Mouse (Mus musculus): ENCODE measurements around the gene Prrg2.

Gene Prrg2

DNA sequence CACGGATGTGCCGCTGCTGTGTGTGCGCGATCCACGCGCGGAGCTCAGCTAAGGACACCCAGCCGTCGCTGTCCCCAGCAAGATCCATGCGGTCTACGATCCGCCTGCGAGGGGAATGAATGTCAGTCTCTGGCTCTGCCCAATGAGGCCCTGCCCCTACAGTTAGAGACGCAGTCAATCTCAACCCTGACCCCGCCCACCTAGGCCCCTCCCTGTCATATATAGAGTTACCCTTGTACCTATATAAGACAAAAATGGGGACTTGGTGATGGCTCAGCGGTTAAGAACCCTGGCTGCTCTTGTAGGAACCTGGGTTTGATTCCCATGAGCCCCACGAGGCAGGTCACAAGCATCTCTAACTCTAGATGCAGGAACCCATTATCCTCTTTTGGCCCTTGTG is 26.1 kb upstream of the Prrg2 start:
- no peak for DNase-seq

DNA sequence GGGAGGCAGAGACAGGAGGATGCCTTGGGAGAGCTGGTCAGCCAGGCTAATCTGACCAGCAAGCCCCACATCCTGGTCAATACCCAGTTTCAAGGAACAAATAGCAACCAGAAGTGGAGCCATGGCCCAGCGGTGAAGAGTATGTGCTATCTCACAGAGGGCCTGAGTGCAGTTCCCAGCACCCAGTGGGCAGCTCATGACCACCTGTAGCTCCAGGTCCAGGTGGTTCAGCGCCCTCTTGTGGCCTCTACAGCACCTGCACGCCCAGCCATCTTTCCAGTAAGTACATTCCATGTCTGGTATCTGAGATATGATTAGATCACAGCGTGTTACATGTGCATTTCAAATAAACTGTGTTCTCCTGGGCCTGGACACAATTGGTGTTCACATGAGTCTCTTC is 23.6 kb upstream of the Prrg2 start:
- DNase-seq, result no peak

DNA sequence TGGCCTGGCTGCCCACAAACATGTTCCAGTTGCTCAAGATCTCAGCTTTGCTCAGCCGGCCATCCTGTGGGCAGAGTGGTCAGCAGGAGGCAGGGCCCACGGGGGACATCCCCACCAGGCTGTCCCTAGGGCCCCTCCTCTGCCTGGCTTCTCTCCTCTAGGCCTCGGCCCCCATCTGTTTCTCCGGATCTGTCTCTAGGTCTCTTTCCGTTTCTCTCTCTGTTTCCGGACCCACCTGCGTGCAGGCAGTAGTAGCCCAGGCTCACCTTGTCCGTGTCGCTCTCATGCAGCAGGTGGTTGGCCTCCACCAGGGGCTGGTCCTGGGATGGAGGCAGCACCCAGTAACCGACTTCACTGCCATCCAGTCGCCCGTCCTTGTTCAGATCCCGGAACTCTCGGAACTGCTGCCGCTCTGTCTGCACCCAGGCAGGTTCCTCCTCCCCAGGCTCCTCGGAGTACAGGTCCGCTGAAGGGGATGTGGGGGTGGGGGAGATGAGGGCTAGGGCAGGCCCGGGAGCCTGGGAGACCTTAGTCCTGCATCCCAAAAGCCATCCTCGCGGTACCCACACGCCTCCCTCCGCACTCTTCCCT is 20.9 kb upstream of the Prrg2 start:
- DNase-seq, result no peak

DNA sequence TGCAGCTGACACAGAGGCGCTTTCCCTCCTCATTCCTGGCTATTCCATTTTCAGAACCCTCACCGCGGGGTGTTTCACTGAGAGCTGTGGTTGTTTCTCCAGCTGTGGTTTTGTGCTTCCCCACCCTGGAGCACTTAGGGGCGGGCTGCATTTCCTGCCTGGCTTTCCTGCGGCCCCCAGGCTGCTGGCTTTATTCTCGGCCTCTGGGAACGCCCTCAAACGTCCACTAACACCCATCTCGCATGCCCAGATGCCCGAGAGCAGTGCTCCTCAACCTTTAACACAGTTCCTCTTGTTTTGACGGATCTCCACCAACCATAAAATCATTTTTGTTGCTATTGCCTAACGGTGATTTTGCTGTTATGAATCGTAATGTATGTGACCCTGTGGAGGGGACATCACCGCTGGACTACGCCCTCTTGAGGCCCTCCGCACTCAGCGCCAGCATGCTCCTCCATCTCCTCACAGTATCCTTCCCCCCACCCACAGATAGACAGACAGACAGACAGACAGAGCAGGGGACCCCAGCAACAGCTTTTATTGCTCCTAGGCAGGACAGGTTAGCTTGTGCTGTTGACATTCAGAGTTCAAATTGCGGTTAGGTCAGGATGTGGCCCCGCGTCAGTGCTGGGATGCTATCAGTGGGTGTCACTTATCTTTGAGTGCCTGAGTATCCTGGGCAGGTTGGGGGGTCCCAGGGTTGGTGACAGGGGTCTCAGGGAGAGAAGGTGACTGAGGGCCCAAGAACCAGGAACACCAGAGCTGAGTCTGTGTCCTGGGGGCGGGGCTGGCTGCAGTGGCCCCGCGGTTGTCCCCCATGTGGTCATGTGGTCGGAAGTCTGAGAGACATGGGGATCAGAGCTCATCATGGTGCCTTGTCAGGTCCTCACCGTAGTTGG is 20.2 kb upstream of the Prrg2 start:
- DNase-seq, result no peak

- DNase-seq, result no peak
These were observed 18.5 kb upstream of the Prrg2 start for GRCm38 (mm10) chr7:45081016-45081415.

- DNase-seq, result peak; percentile 96 to 98
These were observed 17.4 kb upstream of the Prrg2 start for GRCm38 (mm10) chr7:45079856-45080255.

DNA sequence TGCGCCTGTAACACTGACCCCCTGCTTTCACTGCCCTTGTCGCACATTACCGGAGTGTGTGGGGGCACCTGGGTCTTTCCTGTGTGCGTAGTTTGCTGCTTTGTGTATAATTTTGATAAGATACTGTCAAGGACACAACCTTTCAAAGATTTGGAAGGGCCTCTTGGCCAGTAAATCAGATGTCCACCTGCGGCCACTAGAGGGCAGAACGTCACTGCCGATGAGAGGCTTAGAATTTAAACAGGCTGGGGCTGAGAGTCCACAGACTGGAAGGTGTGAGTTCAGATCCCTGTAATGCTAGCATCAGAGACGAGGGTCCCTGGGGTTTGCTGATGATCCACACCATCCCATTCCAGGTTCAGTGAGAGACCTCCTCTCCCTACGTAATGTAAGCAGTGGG is 16.0 kb upstream of the Prrg2 start:
- peak; percentile 86 to 88 for DNase-seq

GRCm38 (mm10) chr7:45077829-45078228 is 15.4 kb upstream of the Prrg2 start:
- no peak for DNase-seq

- DNase-seq, result no peak
These were observed 14.8 kb upstream of the Prrg2 start for GRCm38 (mm10) chr7:45077322-45077721.

DNA sequence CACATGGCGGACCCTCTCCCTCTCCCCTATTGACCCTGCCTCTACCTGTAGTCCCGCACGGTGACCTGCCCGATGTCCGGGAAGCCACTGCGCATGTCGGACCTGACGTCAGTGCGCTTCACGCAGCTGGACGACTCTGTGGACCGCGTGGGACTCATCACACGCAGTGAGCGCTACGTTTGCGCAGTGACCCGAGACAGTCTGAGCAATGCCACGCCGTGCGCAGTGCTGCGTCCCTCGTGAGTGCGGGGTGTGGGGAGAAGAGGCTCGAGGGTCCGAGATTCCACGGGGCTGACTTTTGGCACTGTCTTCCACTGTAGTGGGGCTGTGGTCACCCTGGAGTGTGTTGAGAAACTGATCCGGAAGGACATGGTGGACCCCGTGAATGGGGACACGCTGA is 14.0 kb upstream of the Prrg2 start:
- no peak for DNase-seq

DNA sequence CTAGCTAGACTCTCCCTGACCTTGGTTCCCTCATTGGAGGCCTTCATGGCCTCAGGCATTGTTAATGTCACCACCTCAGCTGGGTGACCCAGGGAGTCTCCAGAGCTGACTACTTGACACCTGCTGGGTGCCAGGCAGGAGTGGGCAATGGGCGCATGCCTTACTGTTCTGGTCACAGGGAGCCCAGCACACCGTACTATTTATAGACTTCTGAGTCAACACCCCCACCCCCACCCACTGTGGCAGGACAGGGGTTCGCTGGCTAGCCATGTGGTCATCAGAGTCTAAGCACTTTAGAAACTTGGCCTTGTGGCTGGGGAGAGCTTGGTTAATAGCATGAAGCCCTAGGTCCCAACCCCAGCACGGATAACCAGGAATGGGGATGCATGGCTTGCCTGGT is 12.9 kb upstream of the Prrg2 start:
- no peak for DNase-seq

DNA sequence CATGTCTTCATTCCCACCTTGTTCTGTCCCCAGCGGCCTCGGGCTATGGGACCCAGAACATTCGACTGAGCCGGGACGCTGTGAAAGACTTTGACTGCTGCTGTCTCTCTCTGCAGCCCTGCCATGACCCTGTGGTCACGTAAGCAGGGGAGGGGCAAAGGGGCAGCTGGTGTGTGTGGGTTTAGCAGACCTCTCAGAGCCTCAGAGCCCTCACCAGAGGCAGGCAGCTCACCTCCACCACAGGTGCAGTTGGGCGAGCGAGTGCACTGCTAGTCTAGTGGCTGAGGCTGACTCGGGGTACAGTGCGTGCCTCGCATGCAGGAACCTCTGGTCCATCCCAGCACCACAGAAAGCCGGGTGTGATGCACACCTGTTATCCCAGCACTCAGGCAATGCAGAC is 11.5 kb upstream of the Prrg2 start:
- no peak for DNase-seq

DNA sequence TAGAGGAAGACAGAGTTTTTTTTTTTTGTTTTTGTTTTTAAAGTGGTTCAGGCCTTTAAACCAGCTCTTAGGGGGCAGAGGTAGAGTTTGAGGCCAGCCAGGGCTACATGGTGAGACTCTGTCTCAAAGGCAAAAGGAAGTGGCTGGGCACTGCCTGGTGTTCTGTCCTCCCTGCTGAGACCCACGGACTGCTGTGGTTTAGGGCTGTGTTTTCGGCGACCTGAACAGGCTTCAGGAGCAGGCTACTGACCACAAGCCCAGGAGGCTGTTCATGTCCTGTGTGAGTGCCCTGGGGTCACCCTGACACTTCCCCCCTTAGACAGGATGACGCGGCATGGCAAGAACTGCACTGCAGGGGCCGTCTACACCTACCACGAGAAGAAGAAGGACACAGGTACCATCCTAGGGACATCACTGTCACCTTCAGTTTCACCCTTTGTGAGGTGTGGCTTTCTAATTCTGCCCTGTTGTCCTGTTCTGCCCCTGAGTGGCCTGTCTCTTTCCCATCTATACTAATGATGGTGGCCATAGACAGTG is 10.8 kb upstream of the Prrg2 start:
- DNase-seq, result no peak

DNA sequence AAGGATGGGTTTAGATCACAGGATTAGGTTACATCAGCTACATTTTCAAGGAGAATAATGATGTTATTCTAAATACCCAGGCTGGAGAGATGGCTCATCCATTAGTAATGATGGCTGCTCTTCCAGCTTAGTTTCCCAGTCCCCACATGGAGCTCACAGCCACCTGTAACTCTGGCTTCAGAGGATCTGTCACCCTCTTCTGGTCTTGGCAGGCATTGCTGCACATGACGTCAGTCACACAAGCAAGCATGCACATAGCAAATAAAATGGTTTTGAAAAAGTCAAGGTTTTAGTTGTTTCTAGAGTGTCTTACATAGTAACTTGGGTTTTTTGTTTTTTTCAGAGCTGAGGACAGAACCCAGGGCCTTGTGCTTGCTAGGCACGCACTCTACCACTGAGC is 9.8 kb upstream of the Prrg2 start:
- no peak for DNase-seq

DNA sequence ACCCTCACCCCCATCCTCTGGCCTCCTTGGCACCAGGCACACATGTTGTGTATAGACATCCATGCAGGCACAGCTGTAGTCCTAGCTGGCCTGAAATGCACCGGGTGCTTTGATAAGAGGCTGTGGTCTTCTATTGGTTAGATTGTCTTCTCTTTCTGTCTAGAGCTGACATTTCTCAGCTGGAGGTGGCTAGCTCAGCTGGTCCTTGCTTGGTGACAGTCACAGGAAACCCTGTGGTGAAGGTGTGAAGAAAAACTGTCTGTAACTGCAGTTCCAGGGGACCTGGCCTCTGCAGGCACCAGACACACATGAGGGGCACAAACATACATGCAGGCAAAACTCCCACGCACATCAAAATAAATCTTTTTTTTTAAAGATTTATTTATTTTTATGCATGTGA is 7.2 kb upstream of the Prrg2 start:
- DNase-seq, result no peak

DNA sequence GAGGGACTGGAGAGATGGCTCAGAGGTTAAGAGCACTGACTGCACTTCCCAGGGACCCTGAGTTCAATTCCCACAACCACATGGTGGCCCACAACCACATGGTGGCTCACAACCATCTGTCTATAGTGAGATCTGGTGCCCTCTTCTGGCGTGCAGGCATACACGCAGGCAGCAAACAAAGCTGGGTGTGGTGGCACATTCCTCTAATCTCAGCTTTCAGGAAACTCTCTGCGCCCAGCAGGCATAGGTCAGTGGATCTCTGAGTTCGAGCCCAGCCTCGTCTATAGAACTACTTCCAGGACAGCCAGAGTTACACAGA is 5.5 kb upstream of the Prrg2 start:
- DNase-seq, result peak; percentile 66 to 68

DNA sequence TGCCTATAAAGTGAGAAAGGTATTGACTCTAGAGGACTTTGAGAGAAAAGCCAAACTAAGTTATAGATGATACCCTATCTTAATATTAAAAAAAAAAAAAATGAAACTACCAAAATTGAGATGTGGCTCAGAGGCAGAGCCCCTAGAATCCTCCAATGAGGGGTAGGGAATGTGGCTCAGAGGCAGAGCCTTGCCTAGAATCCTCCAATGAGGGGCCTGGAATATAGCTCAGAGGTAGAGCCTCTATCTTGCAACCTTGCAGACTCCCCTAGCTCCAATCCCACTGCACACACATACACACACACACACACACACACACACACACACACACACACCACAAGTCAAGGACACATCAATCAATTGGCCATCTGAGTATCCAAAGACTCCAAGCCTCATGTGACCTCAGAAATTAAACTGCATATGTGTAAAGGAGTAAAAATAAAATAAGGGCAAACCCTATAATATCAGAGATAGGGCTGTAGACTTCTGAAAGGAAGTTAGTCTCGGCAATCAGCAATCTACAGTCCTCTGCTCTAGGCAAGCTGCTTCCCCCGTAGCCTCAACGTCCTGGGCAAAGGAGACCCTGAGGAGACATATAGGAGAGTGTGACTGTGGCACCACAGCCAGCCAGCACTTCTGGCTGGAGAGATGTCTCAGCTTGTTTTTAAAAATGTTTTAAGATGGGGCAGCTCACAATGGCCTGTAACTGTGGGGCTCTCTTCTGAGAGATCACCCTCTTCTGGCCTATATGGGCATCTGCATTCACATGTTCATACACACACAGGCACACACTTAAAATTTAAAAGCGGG is 4.9 kb upstream of the Prrg2 start:
- DNase-seq, result no peak

DNA sequence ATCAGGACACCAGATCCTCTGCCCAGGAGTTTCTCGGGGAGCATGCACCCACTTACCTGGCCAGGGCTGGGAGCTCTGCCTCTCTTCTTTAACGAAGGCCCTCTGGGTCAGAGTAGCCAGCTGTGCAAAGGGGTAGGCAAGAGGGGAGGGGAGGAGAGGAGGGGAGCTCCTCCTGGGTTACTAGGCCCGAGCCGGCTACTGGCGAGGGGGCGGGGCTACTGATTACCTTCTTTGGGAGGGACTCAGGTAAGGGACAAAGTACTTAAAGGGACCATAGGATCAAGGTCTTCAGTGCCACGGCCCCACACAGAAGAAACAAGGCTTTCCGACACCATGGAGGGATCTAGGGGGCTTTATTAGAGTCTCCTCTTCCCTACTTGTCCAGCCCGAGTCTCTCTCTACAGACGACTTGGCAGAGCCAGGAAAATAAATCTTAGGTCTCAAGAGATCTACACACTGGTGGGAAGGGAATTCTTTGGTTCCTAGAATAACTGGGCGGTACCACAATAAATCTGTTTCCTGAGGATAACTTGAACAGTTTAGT is 873 bp downstream of the Prrg2 start:
- peak in 1 of 2 experiments; percentile 33 for DNase-seq

- DNase-seq, result no peak
These were observed 1.8 kb downstream of the Prrg2 start for GRCm38 (mm10) chr7:45060632-45061122.

DNA sequence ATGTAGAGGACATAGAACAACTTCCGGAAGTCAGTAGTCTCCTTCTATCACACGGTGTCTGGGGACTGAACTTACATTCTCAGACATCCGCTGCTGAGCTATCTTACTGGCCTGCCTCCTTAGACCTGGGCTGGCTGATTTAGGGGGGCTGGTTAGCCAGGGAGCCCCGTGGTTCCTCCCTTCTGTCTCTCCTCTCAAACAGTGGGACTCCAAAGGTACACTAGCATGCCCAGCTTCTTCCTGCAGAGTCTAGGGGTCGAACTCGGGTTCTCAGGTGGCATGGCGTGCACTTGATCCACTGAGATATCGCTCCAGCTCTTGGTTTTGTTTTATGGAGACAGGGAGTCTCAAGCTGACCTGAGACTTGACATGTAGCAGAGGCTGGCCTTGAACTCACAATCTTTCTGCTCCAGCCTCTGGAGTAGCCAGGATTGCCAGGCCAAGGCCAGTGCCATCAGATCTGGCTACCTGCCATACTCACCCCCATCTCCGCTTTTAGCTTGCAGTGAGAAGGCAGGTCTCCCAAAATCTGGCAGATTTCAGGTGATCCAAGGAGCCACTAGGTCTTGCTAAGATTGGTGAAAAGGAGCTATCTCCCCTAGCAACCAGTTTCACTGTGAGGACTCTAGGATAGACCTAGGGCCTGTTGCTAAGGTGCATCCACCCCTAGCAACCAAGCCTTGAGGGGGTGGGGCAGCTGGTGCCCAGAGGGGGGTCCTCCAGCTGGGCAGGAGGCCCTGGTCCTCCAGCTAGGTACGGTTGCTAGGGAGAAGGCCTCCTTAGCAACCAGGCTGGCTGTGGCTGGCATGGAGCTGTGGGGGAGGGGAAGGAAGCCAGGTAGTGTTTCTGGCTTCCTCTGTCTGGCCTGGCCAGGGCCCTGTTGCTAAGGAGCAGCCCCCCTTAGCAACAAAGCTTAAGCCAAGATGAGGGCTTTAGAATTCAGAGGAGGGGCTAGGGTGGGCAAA is 3.6 kb downstream of the Prrg2 start:
- DNase-seq, result peak; percentile 84 to 85

DNA sequence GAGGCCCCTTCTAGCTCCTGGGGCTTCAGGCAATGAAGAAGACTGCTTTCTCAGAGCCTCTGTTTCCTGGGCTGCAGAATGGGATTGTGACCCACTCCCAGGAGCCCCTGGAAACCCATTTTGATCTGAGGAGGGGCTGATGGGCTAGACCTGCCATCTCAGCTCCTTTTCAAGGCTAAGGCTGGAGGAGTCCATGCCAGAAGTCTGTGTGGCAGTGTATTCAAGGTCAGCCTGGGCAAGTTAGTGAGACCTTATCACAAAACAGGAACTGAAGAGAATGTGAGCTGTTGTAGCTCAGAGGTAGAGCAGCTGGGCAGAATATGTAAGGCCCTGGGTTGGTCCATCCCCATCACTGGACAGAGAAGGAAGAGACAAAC is 5.5 kb downstream of the Prrg2 start:
- DNase-seq, result no peak

Measured in cerebellum, postnatal 10 days (tissue).